Mouse (Mus musculus): Measurements from ENCODE around the gene Dnm3. TPM values are rescaled to one million over a fixed set of nuclear protein-coding genes. Genes with fewer than 3 reads are reported as not detected.

Dnm3 gene
- polyA plus RNA-seq, 1 experiment from 2014 or later: 71.6 TPM

DNA sequence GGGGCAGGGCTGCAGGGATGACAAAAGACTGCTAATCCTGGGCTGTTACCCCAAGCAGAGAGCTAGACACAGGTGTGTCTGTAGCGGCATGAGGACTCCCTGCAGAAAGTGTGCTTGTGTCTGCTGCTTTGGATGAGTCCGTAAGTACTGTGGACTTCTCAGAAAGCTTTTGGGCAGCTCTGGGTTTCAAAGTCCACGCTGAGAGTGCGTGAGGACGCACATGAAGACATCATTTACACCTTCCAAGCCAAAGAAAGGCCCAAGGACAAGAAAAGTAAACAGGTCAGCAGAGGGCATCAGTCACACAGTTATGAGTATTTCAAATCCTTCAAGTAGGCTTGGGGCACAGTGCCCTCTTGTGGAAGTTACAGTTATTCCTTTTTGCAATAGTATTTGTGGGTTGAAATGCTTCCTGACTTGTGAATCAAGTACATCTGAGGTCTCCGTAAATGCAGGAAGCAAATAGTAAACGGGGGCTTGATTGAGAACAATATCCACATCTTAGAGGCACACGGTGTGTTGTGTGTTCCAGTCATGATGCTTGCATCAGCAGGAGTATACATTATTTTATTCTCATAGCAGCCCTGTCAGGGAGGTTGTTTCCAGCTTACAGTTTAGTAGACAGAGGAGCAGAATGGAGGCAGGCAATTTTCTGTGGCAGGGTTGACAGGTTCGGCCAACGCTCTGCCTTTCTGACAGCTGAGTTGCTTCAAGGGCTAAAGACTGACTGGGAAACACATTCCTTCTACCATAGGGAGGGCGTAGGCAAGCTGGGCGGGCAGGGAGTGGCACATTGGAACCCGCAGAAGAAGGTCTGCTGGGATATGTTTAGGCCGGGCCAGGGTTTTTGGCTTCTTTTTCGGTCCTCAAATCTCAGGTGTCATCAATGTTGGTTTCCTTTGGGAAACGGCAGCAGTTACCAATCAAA lies 501.3 kb downstream of the Dnm3 start:
- ATAC-seq (ENCODE audit: low FRiP score) (peak; percentile 61), DNase-seq (ENCODE audit: low spot score) (peak; percentile 91)
- H3K4me1 ChIP-seq (replicated peaks; ENCODE audit: control insufficient read depth, insufficient read depth, low read length): no peaks in the 10 kb centered on the region
- no peaks in the 10 kb centered on the region for H3K9me3 ChIP-seq (ENCODE audit: control insufficient read depth, low read length)
- H3K36me3 ChIP-seq (replicated peaks; ENCODE audit: control insufficient read depth, insufficient read depth): no peaks in the 10 kb centered on the region
- no peak overlapping the region for H3K9ac ChIP-seq
- H3K27ac ChIP-seq: peak overlapping the region; percentile 44; the same call in 1 of the 2 replicates
- no peak overlapping the region for H3K4me3 ChIP-seq (replicated peaks; ENCODE audit: low read length)
- 51% methylated on average over 16 of the region's 16 CpGs for WGBS
- 0 out of 2 replicates have a peak overlapping the region, but pooled peaks have one; percentile 13 for H3K4me2 ChIP-seq (replicated peaks)
- H3K27me3 ChIP-seq (ENCODE audit: control insufficient read depth, insufficient read depth, low read length): no peaks in the 10 kb centered on the region

DNA sequence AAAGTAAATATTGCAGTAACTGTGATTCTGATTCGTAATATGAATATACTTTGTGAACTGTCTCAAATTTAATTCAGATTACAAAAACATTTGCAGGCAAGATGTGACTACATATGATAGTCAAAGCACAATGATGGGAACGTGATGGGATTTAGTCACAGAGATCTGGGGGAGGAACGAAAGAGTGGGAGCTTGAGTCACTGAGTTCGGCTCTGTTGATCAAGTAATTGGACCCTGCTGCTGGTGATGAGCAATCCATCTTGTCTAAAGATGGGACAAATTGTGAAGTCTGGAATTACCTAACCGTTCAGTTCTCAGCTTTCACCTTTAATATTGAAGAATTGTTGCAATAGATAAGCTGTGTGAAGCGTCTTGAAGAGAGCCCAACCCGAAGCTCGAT lies 505.6 kb downstream of the Dnm3 start:
- Histone ChIP-seq H3K9me3 (ENCODE audit: control insufficient read depth, low read length) (no peaks in the 10 kb centered on the region), H3K4me3 (replicated peaks; ENCODE audit: low read length) (no peak overlapping the region), H3K4me1 (replicated peaks; ENCODE audit: control insufficient read depth, insufficient read depth, low read length) (peaks cover 15% of the 10 kb centered on the region; the same call in 1 of the 2 replicates), H3K27me3 (ENCODE audit: control insufficient read depth, insufficient read depth, low read length) (no peaks in the 10 kb centered on the region), H3K27ac (no peak overlapping the region), H3K36me3 (replicated peaks; ENCODE audit: control insufficient read depth, insufficient read depth) (no peaks in the 10 kb centered on the region), H3K4me2 (replicated peaks) (no peak overlapping the region), H3K9ac (no peak overlapping the region)
- 90% methylated on average over 8 of the region's 8 CpGs for WGBS
- DNase-seq (ENCODE audit: low spot score): no peak
- no peak for ATAC-seq (ENCODE audit: low FRiP score)

DNA sequence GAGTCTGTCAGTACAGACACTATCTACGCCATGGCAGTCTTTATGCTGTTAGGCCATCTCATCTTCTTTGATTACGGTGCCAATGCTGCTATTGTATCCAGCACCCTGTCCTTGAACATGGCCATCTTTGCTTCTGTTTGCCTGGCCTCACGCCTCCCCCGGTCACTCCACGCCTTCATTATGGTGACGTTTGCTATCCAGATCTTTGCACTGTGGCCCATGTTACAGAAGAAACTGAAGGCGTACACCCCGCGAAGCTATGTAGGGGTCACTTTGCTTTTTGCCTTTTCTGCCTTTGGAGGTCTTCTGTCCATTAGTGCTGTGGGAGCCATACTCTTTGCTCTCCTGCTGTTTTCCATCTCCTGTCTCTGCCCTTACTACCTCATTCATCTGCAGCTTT lies 507.0 kb downstream of the Dnm3 start:
- no peak for DNase-seq (ENCODE audit: low spot score)
- Histone ChIP-seq H3K9ac (no peak overlapping the region), H3K4me2 (replicated peaks) (no peak overlapping the region), H3K27me3 (ENCODE audit: control insufficient read depth, insufficient read depth, low read length) (no peaks in the 10 kb centered on the region), H3K36me3 (replicated peaks; ENCODE audit: control insufficient read depth, insufficient read depth) (no peaks in the 10 kb centered on the region), H3K4me1 (replicated peaks; ENCODE audit: control insufficient read depth, insufficient read depth, low read length) (peaks cover 15% of the 10 kb centered on the region; the same call in 1 of the 2 replicates), H3K27ac (no peak overlapping the region), H3K4me3 (replicated peaks; ENCODE audit: low read length) (no peak overlapping the region), H3K9me3 (ENCODE audit: control insufficient read depth, low read length) (no peaks in the 10 kb centered on the region)
- 97% methylated on average over 9 of the region's 9 CpGs for WGBS
- no peak for ATAC-seq (ENCODE audit: low FRiP score)

DNA sequence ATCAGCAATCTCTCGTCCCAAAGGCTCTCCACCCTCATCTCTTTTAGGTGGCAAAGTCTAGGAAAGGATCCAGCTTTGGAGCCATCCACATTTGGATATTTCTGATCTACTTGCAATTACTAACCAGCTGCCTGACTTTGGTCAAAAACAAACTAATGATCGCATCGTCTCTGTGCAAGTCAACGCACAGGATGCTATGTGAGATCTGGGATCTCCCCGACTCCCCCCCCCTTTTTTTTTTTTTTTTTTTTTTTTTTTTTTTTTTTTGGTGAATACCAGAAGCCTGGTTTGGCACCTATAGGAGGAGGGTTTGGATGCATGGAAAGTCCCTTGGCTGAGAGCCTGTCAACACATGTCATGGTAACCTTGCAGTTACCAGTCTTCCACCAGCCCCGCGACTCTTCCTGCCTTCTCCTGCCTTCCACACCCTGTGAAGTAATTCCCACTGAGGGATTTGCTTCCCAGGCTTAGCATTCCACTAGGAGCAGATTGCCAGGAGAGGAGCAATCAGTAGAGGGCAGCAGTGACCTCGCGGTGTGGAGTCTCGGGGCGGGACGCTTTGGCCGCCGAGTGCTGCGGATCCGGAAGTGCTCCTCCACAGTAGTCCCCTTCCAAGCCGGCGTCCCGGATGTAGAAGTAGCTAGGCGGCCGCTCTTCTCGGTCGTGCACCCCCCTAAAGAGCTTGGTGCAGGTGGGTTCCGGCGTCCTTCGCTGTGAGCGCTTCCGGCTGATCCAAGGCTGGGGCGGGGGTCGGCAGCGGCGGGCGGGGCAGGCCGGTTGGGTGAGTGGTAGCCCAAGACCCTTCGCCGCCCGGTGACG lies 509.0 kb downstream of the Dnm3 start, which contains the start of gene Pigc:
Gene Pigc (plus strand): TSS at position 598 of the 819 bp plus-strand sequence.
- peak within 1 kb of the TSS; percentile 68 for H3K27ac ChIP-seq
- H3K36me3 ChIP-seq (replicated peaks; ENCODE audit: control insufficient read depth, insufficient read depth): no peaks in the 10 kb centered on the region
- H3K9ac ChIP-seq: peak within 1 kb of the TSS; percentile 86
- H3K4me2 ChIP-seq (replicated peaks): peak within 1 kb of the TSS; percentile 58
- no peaks in the 10 kb centered on the region for H3K27me3 ChIP-seq (ENCODE audit: control insufficient read depth, insufficient read depth, low read length)
- DNase-seq (ENCODE audit: low spot score) (peak; percentile 93), ATAC-seq (ENCODE audit: low FRiP score) (peak; percentile 99)
- H3K9me3 ChIP-seq (ENCODE audit: control insufficient read depth, low read length): no peaks in the 10 kb centered on the region
- WGBS: 4% methylated on average over 38 of the region's 38 CpGs
- H3K4me1 ChIP-seq (replicated peaks; ENCODE audit: control insufficient read depth, insufficient read depth, low read length): peaks cover 15% of the 10 kb centered on the region; the same call in 1 of the 2 replicates
- H3K4me3 ChIP-seq (replicated peaks; ENCODE audit: low read length): peak within 1 kb of the TSS; percentile 61

DNA sequence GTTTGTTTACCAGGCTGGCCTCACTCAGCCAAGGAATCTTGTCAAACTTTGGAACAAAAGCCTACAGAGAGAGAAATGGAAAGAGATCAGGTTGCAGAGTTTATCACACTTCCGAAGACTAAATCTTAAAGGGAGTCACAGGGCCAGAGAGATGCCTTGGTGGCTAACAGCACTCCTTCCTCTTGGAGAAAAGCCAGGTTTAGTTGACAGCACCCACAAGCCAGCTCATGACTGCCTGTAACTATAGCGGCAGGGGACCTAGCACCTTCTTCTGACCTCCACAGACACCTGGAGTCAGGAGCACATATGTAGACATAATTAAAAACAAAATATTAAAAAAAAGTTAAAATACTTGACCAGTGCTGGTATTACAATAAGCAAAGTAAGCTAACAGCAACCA lies 509.9 kb downstream of the Dnm3 start:
- 94% methylated on average over 2 of the region's 2 CpGs for WGBS
- Histone ChIP-seq H3K4me2 (replicated peaks) (no peak overlapping the region), H3K4me1 (replicated peaks; ENCODE audit: control insufficient read depth, insufficient read depth, low read length) (peaks cover 15% of the 10 kb centered on the region; the same call in 1 of the 2 replicates), H3K9me3 (ENCODE audit: control insufficient read depth, low read length) (no peaks in the 10 kb centered on the region), H3K27ac (no peak overlapping the region), H3K9ac (no peak overlapping the region), H3K4me3 (replicated peaks; ENCODE audit: low read length) (no peak overlapping the region), H3K36me3 (replicated peaks; ENCODE audit: control insufficient read depth, insufficient read depth) (no peaks in the 10 kb centered on the region), H3K27me3 (ENCODE audit: control insufficient read depth, insufficient read depth, low read length) (no peaks in the 10 kb centered on the region)
- DNase-seq (ENCODE audit: low spot score) (no peak), ATAC-seq (ENCODE audit: low FRiP score) (no peak)

DNA sequence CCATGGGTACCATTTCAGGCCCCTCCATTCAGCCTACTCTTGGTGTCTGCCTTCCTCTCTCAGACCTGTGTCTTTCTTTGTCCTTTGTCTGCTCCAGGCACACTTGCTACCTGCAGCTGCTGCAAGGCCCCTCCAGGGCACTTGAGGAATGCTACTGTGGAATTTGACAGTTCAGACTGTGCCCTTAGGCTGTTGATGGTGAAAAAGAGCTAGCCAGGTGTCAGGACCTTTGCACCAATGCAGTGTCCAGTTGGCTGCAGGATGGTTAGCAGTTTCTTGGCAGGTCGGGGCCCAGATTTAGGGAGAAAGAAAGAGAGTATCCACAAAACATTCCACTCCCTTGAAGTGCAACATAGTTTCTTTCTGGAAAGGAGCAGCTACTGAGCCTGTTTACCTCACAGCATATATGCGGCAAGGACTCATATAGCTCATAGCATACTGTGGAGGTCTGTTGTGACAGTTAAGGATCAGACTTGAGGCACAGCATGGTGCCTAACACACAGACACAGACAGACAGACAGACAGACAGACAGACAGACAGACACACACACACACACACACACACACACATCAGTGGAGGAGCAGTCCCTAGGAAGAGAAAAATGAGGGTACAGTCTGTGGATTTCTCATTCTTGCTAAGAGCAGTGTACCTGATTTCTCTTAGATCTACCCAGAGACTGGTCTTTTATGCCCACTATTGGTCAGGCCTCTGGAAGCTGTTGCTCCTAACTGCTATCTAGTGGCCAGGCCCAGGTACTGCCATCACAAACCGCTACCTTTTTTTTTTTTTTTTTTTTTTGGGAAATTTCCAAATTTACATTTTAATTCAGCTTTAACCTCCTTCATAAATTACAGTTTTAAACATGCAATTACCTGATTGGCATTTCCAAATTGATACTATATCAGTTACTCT lies 515.1 kb downstream of the Dnm3 start:
- Histone ChIP-seq H3K9me3 (ENCODE audit: control insufficient read depth, low read length) (no peaks in the 10 kb centered on the region), H3K9ac (no peak overlapping the region), H3K4me1 (replicated peaks; ENCODE audit: control insufficient read depth, insufficient read depth, low read length) (no peaks in the 10 kb centered on the region), H3K27ac (no peak overlapping the region), H3K36me3 (replicated peaks; ENCODE audit: control insufficient read depth, insufficient read depth) (no peaks in the 10 kb centered on the region), H3K4me3 (replicated peaks; ENCODE audit: low read length) (no peak overlapping the region), H3K27me3 (ENCODE audit: control insufficient read depth, insufficient read depth, low read length) (no peaks in the 10 kb centered on the region), H3K4me2 (replicated peaks) (no peak overlapping the region)
- DNase-seq (ENCODE audit: low spot score) (no peak), ATAC-seq (ENCODE audit: low FRiP score) (peak; percentile 66; the same call in 1 of the 2 replicates)
- WGBS: 58% methylated on average over 3 of the region's 3 CpGs

DNA sequence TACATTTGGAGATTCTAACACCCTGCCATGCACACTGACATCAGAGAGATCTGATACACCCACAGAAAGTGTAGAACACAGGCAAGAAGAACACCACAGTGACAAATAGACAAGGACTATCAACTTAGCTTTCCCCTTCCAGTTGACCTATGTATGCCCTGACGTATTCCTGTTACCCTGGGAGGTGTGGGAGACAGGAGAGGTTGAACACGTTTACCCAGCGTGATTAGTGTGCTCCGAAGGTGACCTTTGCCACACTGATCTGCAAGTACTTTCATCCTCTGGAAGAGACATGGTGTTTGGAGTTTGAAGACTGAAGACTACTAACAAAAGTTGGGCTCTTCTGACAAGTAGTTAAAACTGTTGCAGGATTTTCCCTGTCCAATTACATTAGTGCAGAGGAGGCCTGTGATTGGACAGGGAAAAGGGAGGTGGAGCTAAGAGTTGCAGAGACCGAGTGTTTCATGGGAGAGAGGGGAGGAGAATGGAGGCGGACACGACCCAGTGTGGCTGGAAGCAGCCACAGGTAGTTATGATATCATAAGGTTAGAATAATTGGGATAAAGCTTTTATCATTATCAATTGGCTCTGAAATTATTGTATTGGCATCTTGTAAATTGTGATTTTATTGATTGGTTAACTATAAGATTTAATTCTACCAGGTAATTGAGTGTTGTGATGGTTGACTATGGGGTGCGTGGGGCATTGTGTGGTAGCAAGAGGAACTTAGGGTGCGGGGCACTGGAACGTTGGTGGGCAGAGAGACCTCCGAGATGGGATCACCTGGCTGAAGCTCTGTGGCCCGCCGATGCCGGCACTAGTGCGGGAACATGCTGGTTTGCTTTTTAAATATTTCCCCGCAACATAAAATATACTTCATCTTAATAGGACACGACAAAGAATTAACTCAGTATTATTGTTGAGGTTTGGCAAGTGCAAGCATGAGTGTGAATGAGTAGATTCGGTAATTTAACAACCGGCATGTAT lies 519.6 kb downstream of the Dnm3 start:
- 86% methylated on average over 19 of the region's 19 CpGs for WGBS
- Histone ChIP-seq H3K27ac (no peak overlapping the region), H3K4me2 (replicated peaks) (no peak overlapping the region), H3K9ac (no peak overlapping the region), H3K4me3 (replicated peaks; ENCODE audit: low read length) (no peak overlapping the region), H3K4me1 (replicated peaks; ENCODE audit: control insufficient read depth, insufficient read depth, low read length) (no peaks in the 10 kb centered on the region), H3K36me3 (replicated peaks; ENCODE audit: control insufficient read depth, insufficient read depth) (no peaks in the 10 kb centered on the region), H3K27me3 (ENCODE audit: control insufficient read depth, insufficient read depth, low read length) (no peaks in the 10 kb centered on the region), H3K9me3 (ENCODE audit: control insufficient read depth, low read length) (no peaks in the 10 kb centered on the region)
- no peak for DNase-seq (ENCODE audit: low spot score)
- no peak for ATAC-seq (ENCODE audit: low FRiP score)

DNA sequence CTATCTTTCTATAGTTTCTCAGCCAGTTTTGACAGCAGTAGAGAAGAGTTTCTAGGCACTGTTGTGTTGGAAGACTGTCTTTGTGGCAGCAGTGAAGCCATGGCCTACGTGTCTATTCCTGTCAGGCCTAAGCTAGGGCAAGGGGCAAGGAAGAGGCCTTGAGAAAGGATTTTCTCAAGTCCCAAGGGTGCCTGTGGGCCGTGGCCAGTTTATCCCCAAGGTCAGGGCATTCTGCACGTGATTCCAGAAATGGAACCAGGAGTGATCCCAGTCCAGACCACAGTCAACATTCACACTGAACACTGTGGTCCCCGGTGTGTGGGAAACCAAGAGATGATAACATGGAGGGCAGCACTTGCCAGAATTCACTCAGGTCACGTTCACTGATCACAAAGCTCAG lies 522.0 kb downstream of the Dnm3 start:
- DNase-seq (ENCODE audit: low spot score) (no peak), ATAC-seq (ENCODE audit: low FRiP score) (no peak)
- no peaks in the 10 kb centered on the region for H3K4me1 ChIP-seq (replicated peaks; ENCODE audit: control insufficient read depth, insufficient read depth, low read length)
- 74% methylated on average over 5 of the region's 5 CpGs for WGBS
- H3K4me2 ChIP-seq (replicated peaks): no peak overlapping the region
- H3K27ac ChIP-seq: no peak overlapping the region
- H3K36me3 ChIP-seq (replicated peaks; ENCODE audit: control insufficient read depth, insufficient read depth): no peaks in the 10 kb centered on the region
- H3K4me3 ChIP-seq (replicated peaks; ENCODE audit: low read length): no peak overlapping the region
- H3K9ac ChIP-seq: no peak overlapping the region
- H3K9me3 ChIP-seq (ENCODE audit: control insufficient read depth, low read length): no peaks in the 10 kb centered on the region
- H3K27me3 ChIP-seq (ENCODE audit: control insufficient read depth, insufficient read depth, low read length): no peaks in the 10 kb centered on the region
